Mouse (Mus musculus): ENCODE results near the gene Map4k4.

Map4k4 gene

GRCm38 (mm10) chr1:39936332-39936802 is 35.7 kb downstream of the Map4k4 start:
- DNase-seq (ENCODE audit: low read depth) = peak; percentile 96

GRCm38 (mm10) chr1:39936934-39937333 is 36.2 kb downstream of the Map4k4 start:
- DNase-seq (ENCODE audit: low read depth) = no peak

- no peak for DNase-seq (ENCODE audit: low read depth)
These were observed 36.9 kb downstream of the Map4k4 start for GRCm38 (mm10) chr1:39937609-39938008.

GRCm38 (mm10) chr1:39939401-39939800 is 38.7 kb downstream of the Map4k4 start:
- DNase-seq (ENCODE audit: low read depth) = no peak

GRCm38 (mm10) chr1:39940342-39940741 is 39.6 kb downstream of the Map4k4 start:
- DNase-seq (ENCODE audit: low read depth) = peak; percentile 46

GRCm38 (mm10) chr1:39941237-39942179 is 40.8 kb downstream of the Map4k4 start:
- peak; percentile 54 for DNase-seq (ENCODE audit: low read depth)

GRCm38 (mm10) chr1:39942935-39943334 is 42.2 kb downstream of the Map4k4 start:
- no peak for DNase-seq (ENCODE audit: low read depth)

- peak; percentile 59 for DNase-seq (ENCODE audit: low read depth)
These were observed 43.7 kb downstream of the Map4k4 start for GRCm38 (mm10) chr1:39944306-39944971.

- no peak for DNase-seq (ENCODE audit: low read depth)
These were observed 44.2 kb downstream of the Map4k4 start for GRCm38 (mm10) chr1:39944972-39945323.

GRCm38 (mm10) chr1:39946391-39946790 is 45.7 kb downstream of the Map4k4 start:
- DNase-seq (ENCODE audit: low read depth) = no peak

GRCm38 (mm10) chr1:39947179-39947578 is 46.5 kb downstream of the Map4k4 start:
- no peak for DNase-seq (ENCODE audit: low read depth)

GRCm38 (mm10) chr1:39947701-39948359 is 47.1 kb downstream of the Map4k4 start:
- no peak for DNase-seq (ENCODE audit: low read depth)

GRCm38 (mm10) chr1:39949205-39949604 is 48.5 kb downstream of the Map4k4 start:
- DNase-seq (ENCODE audit: low read depth) = peak; percentile 78

GRCm38 (mm10) chr1:39949790-39950462 is 49.2 kb downstream of the Map4k4 start:
- DNase-seq (ENCODE audit: low read depth) = peak; percentile 76

- no peak for DNase-seq (ENCODE audit: low read depth)
These were observed 49.9 kb downstream of the Map4k4 start for GRCm38 (mm10) chr1:39950590-39950989.

GRCm38 (mm10) chr1:39954652-39955051 is 53.9 kb downstream of the Map4k4 start:
- DNase-seq (ENCODE audit: low read depth) = peak; percentile 59

- DNase-seq (ENCODE audit: low read depth) = no peak
These were observed 56.0 kb downstream of the Map4k4 start for GRCm38 (mm10) chr1:39956712-39957111.

- DNase-seq (ENCODE audit: low read depth) = no peak
These were observed 57.3 kb downstream of the Map4k4 start for GRCm38 (mm10) chr1:39957981-39958380.

- no peak for DNase-seq (ENCODE audit: low read depth)
These were observed 59.9 kb downstream of the Map4k4 start for GRCm38 (mm10) chr1:39960623-39961022.

- DNase-seq (ENCODE audit: low read depth) = peak; percentile 60
These were observed 60.4 kb downstream of the Map4k4 start for GRCm38 (mm10) chr1:39961113-39961512.

GRCm38 (mm10) chr1:39962321-39962720 is 61.6 kb downstream of the Map4k4 start:
- DNase-seq (ENCODE audit: low read depth) = no peak

GRCm38 (mm10) chr1:39962840-39963239 is 62.1 kb downstream of the Map4k4 start:
- no peak for DNase-seq (ENCODE audit: low read depth)
